Mouse (Mus musculus): ENCODE results near the gene Ssxb5.

DNA sequence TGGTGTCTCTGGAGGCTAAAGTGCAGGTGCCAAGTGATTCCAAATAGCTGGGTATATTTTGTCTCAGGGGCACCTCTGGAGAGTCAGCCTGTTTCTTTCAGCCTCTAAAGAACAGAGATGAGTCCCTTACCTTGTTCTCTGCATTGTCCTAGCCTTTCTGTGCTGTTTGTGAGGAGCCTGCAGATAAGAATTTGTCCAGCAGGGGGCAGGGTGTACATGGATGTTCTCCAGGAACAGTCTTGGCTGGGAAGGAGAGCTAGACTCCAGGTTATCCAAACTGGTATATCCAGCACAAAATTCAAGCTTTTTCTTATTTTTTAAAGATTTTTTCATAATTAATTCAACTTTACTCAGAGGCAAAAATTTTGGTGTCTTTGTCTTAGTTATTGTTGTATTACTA, 28.6 kb downstream of the Ssxb5 start:
- TF ChIP-seq EP300 (IDR thresholded peaks at IDR 0.05; ENCODE audit: low read depth) (no peak), CTCF (IDR thresholded peaks at IDR 0.05; ENCODE audit: low read depth) (peak; percentile 48)
